Mouse (Mus musculus): ENCODE results near the gene Ptgs2. TPM values are rescaled to one million over a fixed set of nuclear protein-coding genes. Genes with fewer than 3 reads are reported as not detected.

The Ptgs2 gene
- polyA plus RNA-seq, 1 experiment from 2014 or later, result 0.30 TPM

DNA sequence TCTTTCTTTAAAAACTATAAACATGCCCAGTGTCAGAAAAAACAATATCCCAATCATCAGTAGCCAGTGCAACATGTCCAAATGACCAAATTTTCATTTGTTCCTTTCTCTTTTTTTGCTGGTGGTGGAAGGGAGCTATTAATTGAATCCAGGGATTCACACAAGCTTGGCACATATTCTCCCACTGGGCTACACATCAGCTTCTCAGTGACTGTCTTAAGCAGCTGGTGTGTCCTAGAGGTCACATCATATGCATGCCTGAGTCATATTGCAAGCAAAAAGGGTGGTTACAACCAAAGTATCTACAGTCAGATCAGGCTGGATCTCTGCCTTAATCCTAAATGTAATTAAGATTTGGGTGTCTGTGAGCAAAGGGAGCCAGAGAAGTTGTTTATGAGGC lies 35.5 kb downstream of the Ptgs2 start:
- Histone ChIP-seq H3K9me3 (replicated peaks; ENCODE audit: control insufficient read depth, low read length) (no peaks in the 10 kb centered on the region), H3K4me2 (ENCODE audit: low read depth, low read length) (no peak overlapping the region), H3K36me3 (ENCODE audit: control insufficient read depth, insufficient read depth, low read length) (no peaks in the 10 kb centered on the region), H3K27me3 (ENCODE audit: control insufficient read depth, insufficient read depth, low read length) (no peaks in the 10 kb centered on the region), H3K4me3 (replicated peaks; ENCODE audit: low read length) (no peak overlapping the region), H3K27ac (ENCODE audit: low read length) (no peak overlapping the region), H3K4me1 (ENCODE audit: control insufficient read depth, insufficient read depth, low read length) (0 out of 2 replicates have a peak, but pooled peaks cover 2% of the 10 kb centered on the region), H3K9ac (ENCODE audit: low read length) (no peak overlapping the region)
- no peak for ATAC-seq (ENCODE audit: insufficient read depth, low FRiP score)

DNA sequence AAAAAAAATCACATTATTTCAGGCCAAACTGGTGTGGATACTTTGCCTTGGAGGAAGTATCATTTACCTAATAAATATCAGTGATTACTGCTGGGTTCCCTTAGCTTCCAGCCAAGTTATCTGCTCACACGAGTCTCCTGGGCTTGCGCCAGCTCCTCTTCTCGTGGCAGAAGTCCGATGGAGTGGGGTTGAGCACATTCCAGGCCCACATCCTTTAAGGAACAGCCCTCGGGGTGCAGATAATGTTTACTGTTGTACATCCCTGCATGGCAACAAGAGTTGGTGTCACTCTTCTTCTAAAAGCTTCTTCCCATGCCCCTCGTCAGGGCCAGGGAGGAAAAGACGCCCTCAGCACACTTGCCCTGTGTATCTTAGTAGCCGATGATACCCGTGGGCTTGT lies 39.9 kb downstream of the Ptgs2 start:
- H3K27me3 ChIP-seq (ENCODE audit: control insufficient read depth, insufficient read depth, low read length), result no peaks in the 10 kb centered on the region
- 68% methylated on average over 9 of the region's 9 CpGs for WGBS
- H3K4me2 ChIP-seq (ENCODE audit: low read depth, low read length), result no peak overlapping the region
- H3K4me3 ChIP-seq (replicated peaks; ENCODE audit: low read length), result no peak overlapping the region
- H3K9ac ChIP-seq (ENCODE audit: low read length), result no peak overlapping the region
- ATAC-seq (ENCODE audit: insufficient read depth, low FRiP score), result no peak
- H3K9me3 ChIP-seq (replicated peaks; ENCODE audit: control insufficient read depth, low read length), result no peaks in the 10 kb centered on the region
- no peaks in the 10 kb centered on the region for H3K4me1 ChIP-seq (ENCODE audit: control insufficient read depth, insufficient read depth, low read length)
- H3K27ac ChIP-seq (ENCODE audit: low read length), result no peak overlapping the region
- H3K36me3 ChIP-seq (ENCODE audit: control insufficient read depth, insufficient read depth, low read length), result no peaks in the 10 kb centered on the region

GRCm38 (mm10) chr1:150141939-150142338 lies 42.1 kb downstream of the Ptgs2 start:
- H3K36me3 ChIP-seq (ENCODE audit: control insufficient read depth, insufficient read depth, low read length), result no peaks in the 10 kb centered on the region
- 84% methylated on average over 1 of the region's 1 CpGs for WGBS
- no peaks in the 10 kb centered on the region for H3K4me1 ChIP-seq (ENCODE audit: control insufficient read depth, insufficient read depth, low read length)

DNA sequence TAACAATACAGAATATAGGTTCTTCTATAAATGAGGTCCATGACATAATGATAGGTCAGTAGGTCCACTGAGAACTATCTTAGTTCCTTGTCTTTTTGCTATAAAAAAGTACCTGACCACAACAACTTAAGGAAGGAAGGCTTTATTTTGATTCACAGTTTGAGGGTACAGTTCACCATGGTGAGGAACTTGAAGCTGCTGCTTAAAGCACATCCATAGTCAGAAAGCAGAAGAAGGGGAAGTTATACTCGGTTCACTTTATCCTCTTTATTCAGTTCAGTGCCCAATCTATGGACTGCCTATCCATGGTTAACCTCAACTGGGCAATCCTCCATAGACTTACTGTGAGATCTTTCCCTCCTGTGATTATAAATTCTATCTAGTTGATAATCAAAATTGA lies 43.7 kb downstream of the Ptgs2 start:
- H3K4me2 ChIP-seq (ENCODE audit: low read depth, low read length), result no peak overlapping the region
- H3K9me3 ChIP-seq (replicated peaks; ENCODE audit: control insufficient read depth, low read length), result no peaks in the 10 kb centered on the region
- no peaks in the 10 kb centered on the region for H3K4me1 ChIP-seq (ENCODE audit: control insufficient read depth, insufficient read depth, low read length)
- no peak overlapping the region for H3K4me3 ChIP-seq (replicated peaks; ENCODE audit: low read length)
- H3K36me3 ChIP-seq (ENCODE audit: control insufficient read depth, insufficient read depth, low read length), result no peaks in the 10 kb centered on the region
- 63% methylated on average over 1 of the region's 1 CpGs for WGBS
- no peak overlapping the region for H3K27ac ChIP-seq (ENCODE audit: low read length)
- no peaks in the 10 kb centered on the region for H3K27me3 ChIP-seq (ENCODE audit: control insufficient read depth, insufficient read depth, low read length)
- no peak for ATAC-seq (ENCODE audit: insufficient read depth, low FRiP score)
- H3K9ac ChIP-seq (ENCODE audit: low read length), result no peak overlapping the region

More at GRCm38 (mm10) chr1:150141939-150142338, 42.1 kb downstream of the Ptgs2 start:
- Histone ChIP-seq H3K4me3 (replicated peaks; ENCODE audit: low read length) (no peak overlapping the region), H3K9me3 (replicated peaks; ENCODE audit: control insufficient read depth, low read length) (no peaks in the 10 kb centered on the region), H3K27ac (ENCODE audit: low read length) (no peak overlapping the region), H3K9ac (ENCODE audit: low read length) (no peak overlapping the region), H3K27me3 (ENCODE audit: control insufficient read depth, insufficient read depth, low read length) (no peaks in the 10 kb centered on the region), H3K4me2 (ENCODE audit: low read depth, low read length) (no peak overlapping the region)
- no peak for ATAC-seq (ENCODE audit: insufficient read depth, low FRiP score)

DNA sequence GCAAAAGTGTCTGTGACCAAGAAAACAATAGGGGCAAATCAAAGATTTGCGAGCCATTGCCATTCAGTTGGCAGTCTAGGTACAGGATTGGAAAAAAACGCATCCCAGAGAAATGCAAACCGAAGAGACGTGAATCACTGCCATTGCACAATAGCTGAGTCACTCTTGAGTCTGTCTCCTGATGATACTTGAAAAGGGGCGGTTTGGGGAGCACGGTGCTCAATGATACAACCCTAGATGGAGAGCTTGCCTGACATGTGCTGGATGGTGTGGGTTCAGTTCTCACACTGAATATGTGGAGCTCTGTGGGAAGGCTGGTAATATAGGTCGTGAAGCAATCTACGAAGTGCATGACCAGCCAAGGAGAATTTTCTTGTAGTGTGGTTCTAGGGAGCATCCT lies 45.2 kb downstream of the Ptgs2 start:
- Histone ChIP-seq H3K4me2 (ENCODE audit: low read depth, low read length) (no peak overlapping the region), H3K4me1 (ENCODE audit: control insufficient read depth, insufficient read depth, low read length) (no peaks in the 10 kb centered on the region), H3K9me3 (replicated peaks; ENCODE audit: control insufficient read depth, low read length) (no peaks in the 10 kb centered on the region), H3K36me3 (ENCODE audit: control insufficient read depth, insufficient read depth, low read length) (no peaks in the 10 kb centered on the region), H3K27ac (ENCODE audit: low read length) (no peak overlapping the region), H3K27me3 (ENCODE audit: control insufficient read depth, insufficient read depth, low read length) (no peaks in the 10 kb centered on the region), H3K9ac (ENCODE audit: low read length) (no peak overlapping the region), H3K4me3 (replicated peaks; ENCODE audit: low read length) (no peak overlapping the region)
- 85% methylated on average over 8 of the region's 8 CpGs for WGBS
- no peak for ATAC-seq (ENCODE audit: insufficient read depth, low FRiP score)

GRCm38 (mm10) chr1:150147272-150147671 lies 47.4 kb downstream of the Ptgs2 start:
- Histone ChIP-seq H3K27ac (ENCODE audit: low read length) (no peak overlapping the region), H3K9me3 (replicated peaks; ENCODE audit: control insufficient read depth, low read length) (no peaks in the 10 kb centered on the region), H3K4me2 (ENCODE audit: low read depth, low read length) (no peak overlapping the region), H3K36me3 (ENCODE audit: control insufficient read depth, insufficient read depth, low read length) (no peaks in the 10 kb centered on the region), H3K27me3 (ENCODE audit: control insufficient read depth, insufficient read depth, low read length) (no peaks in the 10 kb centered on the region), H3K9ac (ENCODE audit: low read length) (no peak overlapping the region), H3K4me1 (ENCODE audit: control insufficient read depth, insufficient read depth, low read length) (no peaks in the 10 kb centered on the region), H3K4me3 (replicated peaks; ENCODE audit: low read length) (no peak overlapping the region)
- no peak for ATAC-seq (ENCODE audit: insufficient read depth, low FRiP score)
- WGBS, result 81% methylated on average over 4 of the region's 4 CpGs

DNA sequence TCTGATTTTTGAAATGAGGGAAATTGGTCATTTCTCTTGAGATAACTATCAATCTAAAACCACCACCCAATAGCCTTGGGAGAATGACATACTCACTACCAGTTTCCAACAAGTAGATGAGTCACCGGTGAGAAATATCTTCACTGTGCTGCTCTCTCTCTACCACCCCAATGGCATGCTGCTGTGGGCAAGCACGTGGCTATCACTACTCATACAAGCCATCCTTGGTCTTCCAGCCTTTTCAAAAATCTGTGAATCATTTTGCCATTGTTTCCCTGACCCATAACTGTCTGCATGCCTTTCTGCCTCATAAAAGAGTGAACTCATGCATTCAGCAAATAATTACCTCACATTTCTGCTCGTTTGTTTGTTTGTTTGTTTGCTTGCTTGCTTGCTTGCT lies 51.6 kb downstream of the Ptgs2 start:
- no peaks in the 10 kb centered on the region for H3K36me3 ChIP-seq (ENCODE audit: control insufficient read depth, insufficient read depth, low read length)
- H3K4me3 ChIP-seq (replicated peaks; ENCODE audit: low read length), result no peak overlapping the region
- H3K27me3 ChIP-seq (ENCODE audit: control insufficient read depth, insufficient read depth, low read length), result no peaks in the 10 kb centered on the region
- H3K9me3 ChIP-seq (replicated peaks; ENCODE audit: control insufficient read depth, low read length), result no peaks in the 10 kb centered on the region
- H3K4me1 ChIP-seq (ENCODE audit: control insufficient read depth, insufficient read depth, low read length), result no peaks in the 10 kb centered on the region
- WGBS, result 72% methylated on average over 3 of the region's 3 CpGs
- H3K27ac ChIP-seq (ENCODE audit: low read length), result no peak overlapping the region
- no peak overlapping the region for H3K9ac ChIP-seq (ENCODE audit: low read length)
- no peak overlapping the region for H3K4me2 ChIP-seq (ENCODE audit: low read depth, low read length)
- no peak for ATAC-seq (ENCODE audit: insufficient read depth, low FRiP score)

Small RNAs within 50 kb of the gene (microRNA-seq; reads per million reads assigned to microRNA genes)
- not detected for gene Gm44329

Other genes starting within 250 kb of the Ptgs2 start
- 45.6 and 52.2 TPM in 2 replicates for gene Pla2g4a, start 138.7 kb upstream of the Ptgs2 start, polyA plus RNA-seq (2015; fragmentation: Nextera tagmentation; extraction: Ambion mirVana)
- gene Pdc, start 219.4 kb downstream of the Ptgs2 start, polyA plus RNA-seq (2015; fragmentation: Nextera tagmentation; extraction: Ambion mirVana), result not detected in 2 replicates

Measured in stomach, embryonic 16.5 days (tissue).